Mouse (Mus musculus): ENCODE results near the gene Tifab. TPM values are rescaled to one million over a fixed set of nuclear protein-coding genes. Genes with fewer than 3 reads are reported as not detected.
"Not testable (repeated sequence)": the region's sequence is repeated elsewhere in the genome, so short reads cannot be mapped to it uniquely, and the experiment has no call there.

The Tifab gene
- polyA plus RNA-seq, 1 experiment: 9.4 TPM

DNA sequence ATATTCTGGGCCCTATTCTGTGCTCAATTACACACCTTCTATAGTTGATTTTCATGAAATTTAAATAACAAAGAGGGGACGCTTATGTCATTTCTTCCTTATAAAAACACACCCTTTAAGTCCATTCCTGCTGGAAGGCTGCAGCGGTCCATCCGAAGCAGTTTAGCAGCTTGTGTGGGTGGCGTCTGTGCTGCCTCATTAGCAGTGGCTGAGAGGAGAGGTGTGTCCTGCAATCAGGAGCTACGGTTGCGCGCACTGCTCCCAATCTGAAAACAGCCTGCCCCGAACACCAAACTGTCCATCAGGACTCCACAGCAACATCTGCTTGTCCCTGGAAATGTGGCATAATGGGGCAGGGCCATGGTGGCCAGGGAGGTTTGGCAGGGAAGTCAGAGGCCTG, 20.8 kb upstream of the Tifab start:
- Histone ChIP-seq H3K4me1 (replicated peaks; ENCODE audit: control insufficient read depth, insufficient read depth, low read length) (no peaks in the 10 kb centered on the region), H3K36me3 (ENCODE audit: control insufficient read depth, insufficient read depth, low read length) (no peaks in the 10 kb centered on the region), H3K4me3 (ENCODE audit: control insufficient read depth, insufficient read depth, low read length) (no peak overlapping the region), H3K27ac (ENCODE audit: control insufficient read depth, insufficient read depth, low read length) (no peak overlapping the region), H3K27me3 (ENCODE audit: control insufficient read depth, insufficient read depth, low read length) (no peaks in the 10 kb centered on the region)
- DNase-seq: no peak
- WGBS: 93% methylated on average over 8 of the region's 8 CpGs
- TF ChIP-seq POLR2A (IDR thresholded peaks at IDR 0.05; ENCODE audit: control insufficient read depth, extremely low read depth, insufficient read depth, low read length, poor library complexity) (no peak), CTCF (IDR thresholded peaks at IDR 0.05; ENCODE audit: borderline replicate concordance, control insufficient read depth, extremely low read depth, insufficient read depth, low read length, poor library complexity) (no peak)

DNA sequence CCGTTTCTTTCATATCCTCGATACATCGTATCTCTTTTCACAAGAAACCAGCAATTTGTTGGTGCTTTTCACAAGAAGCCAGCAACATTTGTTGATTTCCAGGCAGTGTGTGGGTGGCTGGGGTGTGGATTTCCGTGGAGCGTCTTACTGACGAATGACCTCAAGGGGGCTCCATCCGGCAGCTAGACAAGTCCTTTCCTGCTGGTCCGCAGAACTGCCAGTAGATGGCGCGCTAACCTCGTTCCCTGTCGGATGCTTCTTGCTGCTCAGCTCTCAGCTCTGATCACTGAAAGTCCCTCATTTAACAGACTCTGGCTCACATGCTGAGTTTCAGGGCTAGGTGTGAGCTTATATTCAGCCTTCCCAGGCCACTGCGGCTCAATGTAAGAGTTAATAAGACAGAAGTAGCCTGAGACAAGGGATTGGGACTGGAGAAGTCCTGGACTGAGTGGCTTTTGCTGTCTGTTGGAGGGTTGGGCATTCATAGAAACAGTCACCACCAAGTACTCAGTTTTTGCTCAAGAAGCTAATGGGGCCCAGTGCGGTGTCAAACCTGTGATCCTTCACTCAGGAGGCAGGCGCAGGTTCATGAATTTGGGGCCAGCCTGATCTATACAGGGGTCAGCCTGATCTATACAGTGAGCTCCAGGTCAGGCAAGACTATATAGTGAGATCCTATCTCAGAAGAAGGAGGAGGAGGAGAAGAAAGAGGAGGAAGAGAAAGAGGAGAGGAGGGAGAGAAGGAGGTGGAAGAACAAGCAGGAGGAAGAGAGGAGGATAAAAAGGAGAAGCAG, 19.0 kb upstream of the Tifab start:
- no peak for TF ChIP-seq POLR2A (IDR thresholded peaks at IDR 0.05; ENCODE audit: control insufficient read depth, extremely low read depth, insufficient read depth, low read length, poor library complexity)
- TF ChIP-seq CTCF (IDR thresholded peaks at IDR 0.05; ENCODE audit: borderline replicate concordance, control insufficient read depth, extremely low read depth, insufficient read depth, low read length, poor library complexity): peak; percentile 99
- Histone ChIP-seq H3K27me3 (ENCODE audit: control insufficient read depth, insufficient read depth, low read length) (no peaks in the 10 kb centered on the region), H3K27ac (ENCODE audit: control insufficient read depth, insufficient read depth, low read length) (no peak overlapping the region), H3K4me1 (replicated peaks; ENCODE audit: control insufficient read depth, insufficient read depth, low read length) (no peaks in the 10 kb centered on the region), H3K36me3 (ENCODE audit: control insufficient read depth, insufficient read depth, low read length) (no peaks in the 10 kb centered on the region), H3K4me3 (ENCODE audit: control insufficient read depth, insufficient read depth, low read length) (no peak overlapping the region)
- 14% methylated on average over 15 of the region's 15 CpGs for WGBS
- peak; percentile 87 for DNase-seq

DNA sequence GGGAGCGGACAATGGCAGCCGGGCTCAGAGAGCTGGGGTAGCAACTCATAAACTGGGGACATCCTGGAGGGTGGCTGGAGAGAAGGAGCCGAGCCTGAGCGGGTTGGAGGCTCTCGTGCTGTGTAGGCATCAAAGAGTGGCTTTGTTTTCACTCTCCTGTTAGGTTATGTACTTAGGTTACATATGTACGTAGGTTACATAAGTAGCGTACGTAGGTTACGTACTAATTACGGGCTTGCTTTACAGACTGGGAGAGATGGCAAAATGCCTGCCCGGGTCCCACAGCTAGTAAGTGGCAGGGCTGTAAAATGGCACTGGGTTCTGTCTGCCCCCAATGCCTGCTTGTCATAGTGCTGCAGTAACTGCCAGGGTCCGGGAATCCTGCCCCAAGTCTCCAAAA, 18.3 kb upstream of the Tifab start:
- no peak overlapping the region for H3K27ac ChIP-seq (ENCODE audit: control insufficient read depth, insufficient read depth, low read length)
- H3K36me3 ChIP-seq (ENCODE audit: control insufficient read depth, insufficient read depth, low read length): no peaks in the 10 kb centered on the region
- WGBS: 94% methylated on average over 12 of the region's 12 CpGs
- no peak overlapping the region for H3K4me3 ChIP-seq (ENCODE audit: control insufficient read depth, insufficient read depth, low read length)
- no peak for DNase-seq
- no peak for TF ChIP-seq CTCF (IDR thresholded peaks at IDR 0.05; ENCODE audit: borderline replicate concordance, control insufficient read depth, extremely low read depth, insufficient read depth, low read length, poor library complexity)
- TF ChIP-seq POLR2A (IDR thresholded peaks at IDR 0.05; ENCODE audit: control insufficient read depth, extremely low read depth, insufficient read depth, low read length, poor library complexity): no peak
- no peaks in the 10 kb centered on the region for H3K27me3 ChIP-seq (ENCODE audit: control insufficient read depth, insufficient read depth, low read length)
- H3K4me1 ChIP-seq (replicated peaks; ENCODE audit: control insufficient read depth, insufficient read depth, low read length): no peaks in the 10 kb centered on the region

- not testable (repeated sequence) for DNase-seq; H3K36me3 ChIP-seq (ENCODE audit: control insufficient read depth, insufficient read depth, low read length); H3K27me3 ChIP-seq (ENCODE audit: control insufficient read depth, insufficient read depth, low read length); H3K4me3 ChIP-seq (ENCODE audit: control insufficient read depth, insufficient read depth, low read length); H3K27ac ChIP-seq (ENCODE audit: control insufficient read depth, insufficient read depth, low read length); H3K4me1 ChIP-seq (replicated peaks; ENCODE audit: control insufficient read depth, insufficient read depth, low read length)
- WGBS: 69% methylated on average over 11 of the region's 11 CpGs
Observed at GRCm38 (mm10) chr13:56195824-56196223, 17.1 kb upstream of the Tifab start.

GRCm38 (mm10) chr13:56194181-56194580, 15.5 kb upstream of the Tifab start:
- H3K4me1 ChIP-seq (replicated peaks; ENCODE audit: control insufficient read depth, insufficient read depth, low read length); DNase-seq; H3K4me3 ChIP-seq (ENCODE audit: control insufficient read depth, insufficient read depth, low read length); H3K27me3 ChIP-seq (ENCODE audit: control insufficient read depth, insufficient read depth, low read length); H3K27ac ChIP-seq (ENCODE audit: control insufficient read depth, insufficient read depth, low read length); H3K36me3 ChIP-seq (ENCODE audit: control insufficient read depth, insufficient read depth, low read length): not testable (repeated sequence)
- WGBS: 95% methylated on average over 11 of the region's 11 CpGs

- DNase-seq: peak; percentile 82
- no peak overlapping the region for H3K27ac ChIP-seq (ENCODE audit: control insufficient read depth, insufficient read depth, low read length)
- TF ChIP-seq POLR2A (IDR thresholded peaks at IDR 0.05; ENCODE audit: control insufficient read depth, extremely low read depth, insufficient read depth, low read length, poor library complexity): no peak
- peak; percentile 17; the same call in 1 of the 2 replicates for TF ChIP-seq CTCF (IDR thresholded peaks at IDR 0.05; ENCODE audit: borderline replicate concordance, control insufficient read depth, extremely low read depth, insufficient read depth, low read length, poor library complexity)
- no peaks in the 10 kb centered on the region for H3K27me3 ChIP-seq (ENCODE audit: control insufficient read depth, insufficient read depth, low read length)
- no peaks in the 10 kb centered on the region for H3K36me3 ChIP-seq (ENCODE audit: control insufficient read depth, insufficient read depth, low read length)
- H3K4me1 ChIP-seq (replicated peaks; ENCODE audit: control insufficient read depth, insufficient read depth, low read length): no peaks in the 10 kb centered on the region
- no peak overlapping the region for H3K4me3 ChIP-seq (ENCODE audit: control insufficient read depth, insufficient read depth, low read length)
- 6% methylated on average over 3 of the region's 3 CpGs for WGBS
Observed at GRCm38 (mm10) chr13:56191225-56191624, 12.5 kb upstream of the Tifab start.

GRCm38 (mm10) chr13:56189688-56190087, 11.0 kb upstream of the Tifab start:
- 88% methylated on average over 5 of the region's 5 CpGs for WGBS
- no peaks in the 10 kb centered on the region for H3K4me1 ChIP-seq (replicated peaks; ENCODE audit: control insufficient read depth, insufficient read depth, low read length)
- TF ChIP-seq CTCF (IDR thresholded peaks at IDR 0.05; ENCODE audit: borderline replicate concordance, control insufficient read depth, extremely low read depth, insufficient read depth, low read length, poor library complexity): no peak
- no peak for TF ChIP-seq POLR2A (IDR thresholded peaks at IDR 0.05; ENCODE audit: control insufficient read depth, extremely low read depth, insufficient read depth, low read length, poor library complexity)
- H3K36me3 ChIP-seq (ENCODE audit: control insufficient read depth, insufficient read depth, low read length): no peaks in the 10 kb centered on the region
- DNase-seq: peak; percentile 55
- no peaks in the 10 kb centered on the region for H3K27me3 ChIP-seq (ENCODE audit: control insufficient read depth, insufficient read depth, low read length)
- H3K27ac ChIP-seq (ENCODE audit: control insufficient read depth, insufficient read depth, low read length): no peak overlapping the region
- no peak overlapping the region for H3K4me3 ChIP-seq (ENCODE audit: control insufficient read depth, insufficient read depth, low read length)

All from thymus, adult 2 months (tissue).